Mouse (Mus musculus): ENCODE data around the gene Dnlz. TPM values are rescaled to one million over a fixed set of nuclear protein-coding genes. Genes with fewer than 3 reads are reported as not detected.

Gene Dnlz
- polyA plus RNA-seq, 1 experiment, result 37.9 TPM

DNA sequence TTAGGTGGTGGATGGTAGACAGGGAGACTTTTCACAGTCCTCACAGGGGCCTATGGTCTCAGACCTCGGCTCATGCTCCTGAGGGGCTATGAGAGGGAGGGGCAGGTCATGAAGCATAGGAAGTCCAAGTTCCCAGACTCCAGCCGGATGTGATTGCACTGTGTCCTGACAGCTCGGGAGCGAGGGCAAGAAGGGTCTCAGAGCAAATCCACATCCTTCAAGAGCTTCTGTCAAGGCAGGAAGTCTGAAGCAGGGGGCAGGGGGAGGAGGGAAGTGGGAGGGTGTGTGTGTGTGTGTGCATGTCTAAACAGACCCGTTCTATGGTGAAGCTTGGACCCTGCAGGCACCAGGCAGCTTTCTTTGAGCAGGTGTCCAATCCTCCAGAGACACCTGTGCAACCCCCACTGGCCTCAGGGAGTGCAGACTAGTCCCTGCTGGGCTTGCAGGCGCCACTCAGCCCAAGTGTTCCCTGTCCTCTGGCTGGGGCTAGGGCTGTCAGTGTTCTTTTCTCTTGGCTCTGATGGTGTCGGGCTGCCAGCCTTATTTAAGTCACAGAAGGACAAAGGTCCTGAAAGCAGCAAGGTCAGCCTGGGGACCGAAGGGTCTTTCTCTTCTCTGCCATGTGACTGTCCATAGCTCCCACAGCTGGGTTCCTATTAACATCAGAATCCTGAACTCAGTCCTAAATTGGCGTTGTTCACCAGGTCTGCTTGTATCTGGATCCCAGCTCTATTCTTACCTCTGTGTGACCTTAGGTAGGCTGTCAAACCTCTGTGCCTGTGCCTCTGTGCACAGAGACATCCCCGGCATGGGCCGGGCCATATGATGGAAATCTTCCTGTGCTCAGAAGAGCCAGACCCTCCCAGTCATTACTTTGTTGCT is 9.1 kb downstream of the Dnlz start:
- Histone ChIP-seq H3K4me1 (ENCODE audit: control insufficient read depth, insufficient read depth, low read length) (peaks cover 11% of the 10 kb centered on the region), H3K27ac (ENCODE audit: insufficient read depth, low read length) (no peak overlapping the region), H3K4me3 (ENCODE audit: insufficient read depth, low read length) (no peak overlapping the region)
- no peak for TF ChIP-seq POLR2A (IDR thresholded peaks at IDR 0.05; ENCODE audit: extremely low read depth, insufficient read depth, low read length)
- no peak for TF ChIP-seq CTCF (IDR thresholded peaks at IDR 0.05; ENCODE audit: extremely low read depth, insufficient read depth, low read length)

DNA sequence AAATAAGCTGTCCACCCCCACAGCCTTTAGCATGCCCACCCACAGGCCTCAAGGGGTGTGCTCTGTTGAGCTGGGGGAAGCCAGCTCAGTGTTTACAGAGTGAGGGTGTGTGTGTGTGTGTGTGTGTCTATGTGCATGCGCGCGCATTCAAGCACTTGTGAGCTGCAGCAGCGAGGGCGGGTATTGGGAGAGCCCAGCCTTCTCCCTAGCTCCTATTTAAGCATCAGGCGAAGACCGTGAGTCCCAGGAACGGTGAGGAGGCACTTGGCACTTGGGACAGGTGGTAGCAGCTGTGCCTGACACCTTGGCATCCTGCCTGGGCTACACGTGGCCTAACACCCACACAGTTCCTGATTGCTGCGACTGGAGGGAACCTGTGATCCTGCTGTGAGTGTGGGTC is 9.9 kb downstream of the Dnlz start:
- Histone ChIP-seq H3K4me1 (ENCODE audit: control insufficient read depth, insufficient read depth, low read length) (peaks cover 11% of the 10 kb centered on the region), H3K27ac (ENCODE audit: insufficient read depth, low read length) (peak overlapping the region; percentile 68), H3K4me3 (ENCODE audit: insufficient read depth, low read length) (no peak overlapping the region)
- TF ChIP-seq CTCF (IDR thresholded peaks at IDR 0.05; ENCODE audit: extremely low read depth, insufficient read depth, low read length) (no peak), POLR2A (IDR thresholded peaks at IDR 0.05; ENCODE audit: extremely low read depth, insufficient read depth, low read length) (0 out of 2 replicates have a peak, but pooled peaks have one; percentile 22)

DNA sequence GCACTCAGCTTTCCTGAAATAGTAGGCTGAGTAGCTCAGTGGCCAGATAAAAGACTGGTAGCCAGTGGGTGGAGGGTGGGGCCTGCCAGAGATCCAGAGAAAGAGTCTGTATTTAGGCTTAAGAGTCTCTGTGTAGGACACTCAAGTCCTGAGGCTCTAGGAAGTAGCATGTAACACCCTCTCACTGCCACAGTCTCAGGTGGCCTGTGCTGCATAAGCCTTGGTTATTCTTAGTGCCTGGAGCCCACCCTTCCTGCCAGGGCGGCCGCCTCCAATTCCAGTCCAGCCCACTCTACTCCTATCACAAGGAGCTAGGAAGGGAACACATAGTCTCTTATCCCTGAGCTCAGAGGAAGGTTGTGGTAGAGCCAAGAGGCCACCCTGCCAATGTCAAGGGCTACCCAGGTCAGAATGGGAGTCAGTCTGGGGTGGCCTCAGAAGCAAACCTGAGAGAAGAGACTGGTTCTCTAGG is 10.4 kb downstream of the Dnlz start:
- TF ChIP-seq POLR2A (IDR thresholded peaks at IDR 0.05; ENCODE audit: extremely low read depth, insufficient read depth, low read length) (no peak), CTCF (IDR thresholded peaks at IDR 0.05; ENCODE audit: extremely low read depth, insufficient read depth, low read length) (no peak)
- H3K27ac ChIP-seq (ENCODE audit: insufficient read depth, low read length), result peak overlapping the region; percentile 68
- no peak overlapping the region for H3K4me3 ChIP-seq (ENCODE audit: insufficient read depth, low read length)
- peaks cover 11% of the 10 kb centered on the region for H3K4me1 ChIP-seq (ENCODE audit: control insufficient read depth, insufficient read depth, low read length)

DNA sequence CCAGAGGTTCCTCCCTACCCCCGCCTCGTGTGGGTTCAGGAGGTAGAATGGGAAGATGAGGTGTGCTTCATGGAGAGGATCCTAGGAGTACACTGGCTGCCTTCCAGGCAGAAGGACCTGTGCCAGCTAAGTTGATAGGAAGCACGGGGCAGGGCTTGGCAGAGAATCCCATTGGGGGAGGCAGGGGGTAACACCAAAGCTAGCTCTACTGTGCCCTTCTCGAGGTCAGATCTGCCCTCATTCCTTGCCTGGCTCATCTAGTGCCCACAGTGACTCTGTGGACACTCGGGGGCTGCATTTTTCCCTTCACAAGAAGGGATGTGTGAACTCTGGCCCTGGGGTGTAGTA is 12.7 kb downstream of the Dnlz start:
- TF ChIP-seq POLR2A (IDR thresholded peaks at IDR 0.05; ENCODE audit: extremely low read depth, insufficient read depth, low read length) (no peak), CTCF (IDR thresholded peaks at IDR 0.05; ENCODE audit: extremely low read depth, insufficient read depth, low read length) (no peak)
- H3K4me1 ChIP-seq (ENCODE audit: control insufficient read depth, insufficient read depth, low read length), result peaks cover 11% of the 10 kb centered on the region
- H3K27ac ChIP-seq (ENCODE audit: insufficient read depth, low read length), result no peak overlapping the region
- no peak overlapping the region for H3K4me3 ChIP-seq (ENCODE audit: insufficient read depth, low read length)

DNA sequence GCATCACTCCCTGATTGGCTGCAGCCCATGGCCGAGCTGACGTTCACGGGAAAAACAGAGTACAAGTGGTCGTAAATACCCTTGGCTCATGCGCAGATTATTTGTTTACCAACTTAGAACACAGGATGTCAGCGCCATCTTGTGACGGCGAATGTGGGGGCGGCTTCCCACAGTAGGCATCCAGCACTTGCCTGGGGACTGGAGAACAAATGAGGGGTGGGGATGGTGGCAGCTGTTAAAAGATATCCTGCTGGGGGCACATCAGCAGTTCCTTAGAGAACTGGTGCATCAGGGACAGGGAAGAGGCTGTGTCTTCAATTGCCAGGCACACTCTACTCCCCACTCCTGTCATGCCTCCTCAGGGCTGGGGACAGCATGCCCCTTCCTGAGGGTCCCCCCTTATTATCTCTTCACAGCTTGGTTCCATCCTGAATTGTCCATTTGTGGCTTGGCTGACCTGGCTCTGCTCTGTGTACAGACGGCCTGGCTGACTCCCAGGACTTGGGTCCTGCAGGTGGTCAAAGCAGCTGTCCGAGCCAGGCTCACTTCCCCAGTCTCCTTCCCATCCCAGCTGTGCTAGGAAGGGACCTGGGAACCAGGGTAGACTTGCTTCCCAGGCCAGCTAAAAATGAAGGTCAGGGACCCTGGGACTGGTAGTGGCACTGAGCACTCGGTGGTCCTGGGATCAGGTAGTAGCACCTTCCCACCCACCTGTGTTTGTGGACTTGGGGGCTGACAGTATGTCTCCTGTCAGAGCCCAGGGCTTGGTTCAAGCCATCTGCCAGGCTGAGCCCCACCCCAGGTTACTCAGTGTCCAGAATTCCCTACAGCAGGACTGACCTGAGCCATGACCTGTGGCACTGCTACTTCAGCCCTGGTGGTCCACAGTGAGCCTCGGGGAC is 13.4 kb downstream of the Dnlz start:
- peaks cover 11% of the 10 kb centered on the region for H3K4me1 ChIP-seq (ENCODE audit: control insufficient read depth, insufficient read depth, low read length)
- no peak overlapping the region for H3K27ac ChIP-seq (ENCODE audit: insufficient read depth, low read length)
- H3K4me3 ChIP-seq (ENCODE audit: insufficient read depth, low read length), result no peak overlapping the region
- TF ChIP-seq POLR2A (IDR thresholded peaks at IDR 0.05; ENCODE audit: extremely low read depth, insufficient read depth, low read length) (no peak), CTCF (IDR thresholded peaks at IDR 0.05; ENCODE audit: extremely low read depth, insufficient read depth, low read length) (no peak)

DNA sequence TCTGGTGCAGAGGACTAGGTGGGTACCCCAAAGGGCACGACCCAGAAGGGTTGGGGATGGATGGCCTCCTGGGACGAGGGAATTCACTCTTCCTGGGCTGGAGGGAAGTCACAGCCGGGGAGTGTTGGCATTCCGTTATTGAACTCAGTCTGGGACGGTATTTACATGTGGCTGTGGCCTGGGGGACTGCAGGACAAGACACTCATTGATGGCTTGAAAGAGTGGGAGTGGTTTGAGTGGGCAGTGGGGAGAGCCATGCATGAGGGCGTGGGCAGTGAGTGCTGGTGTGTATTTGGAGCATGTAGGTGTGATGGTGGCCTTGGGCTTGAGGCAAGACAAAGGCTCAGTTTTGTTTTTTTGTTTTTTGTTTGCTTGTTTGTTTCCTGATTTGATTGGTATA is 21.2 kb downstream of the Dnlz start:
- H3K4me3 ChIP-seq (ENCODE audit: insufficient read depth, low read length), result no peak overlapping the region
- H3K27ac ChIP-seq (ENCODE audit: insufficient read depth, low read length), result peak overlapping the region; percentile 49; the same call in 1 of the 2 replicates
- TF ChIP-seq POLR2A (IDR thresholded peaks at IDR 0.05; ENCODE audit: extremely low read depth, insufficient read depth, low read length), result no peak
- TF ChIP-seq CTCF (IDR thresholded peaks at IDR 0.05; ENCODE audit: extremely low read depth, insufficient read depth, low read length), result no peak

DNA sequence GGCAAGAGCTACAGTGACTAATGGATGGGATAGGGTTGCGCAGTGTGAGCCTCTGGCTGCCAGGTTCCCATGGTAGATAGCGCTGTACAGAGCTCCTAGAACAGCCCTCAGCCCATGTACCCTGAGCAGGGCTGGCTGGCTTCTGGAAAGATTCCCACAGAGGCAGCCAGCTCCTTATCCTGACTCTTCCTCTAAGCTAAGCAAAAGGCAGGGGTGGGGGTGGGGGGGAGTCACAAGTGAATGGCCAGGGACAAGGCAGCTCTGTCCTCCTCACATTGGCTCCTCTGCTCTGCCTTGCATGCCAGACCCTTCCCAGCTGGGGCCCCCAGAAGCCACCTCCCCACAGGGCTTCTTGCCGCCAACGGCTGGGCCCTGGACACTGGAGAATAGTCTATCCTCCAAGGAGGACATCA is 21.8 kb downstream of the Dnlz start:
- TF ChIP-seq POLR2A (IDR thresholded peaks at IDR 0.05; ENCODE audit: extremely low read depth, insufficient read depth, low read length) (no peak), CTCF (IDR thresholded peaks at IDR 0.05; ENCODE audit: extremely low read depth, insufficient read depth, low read length) (no peak)
- peaks cover under 1% of the 10 kb centered on the region; the same call in 1 of the 2 replicates for H3K4me1 ChIP-seq (ENCODE audit: control insufficient read depth, insufficient read depth, low read length)
- H3K4me3 ChIP-seq (ENCODE audit: insufficient read depth, low read length), result no peak overlapping the region
- peak overlapping the region; percentile 86 for H3K27ac ChIP-seq (ENCODE audit: insufficient read depth, low read length)

More for the DNA sequence above, 21.2 kb downstream of the Dnlz start:
- no peaks in the 10 kb centered on the region for H3K4me1 ChIP-seq (ENCODE audit: control insufficient read depth, insufficient read depth, low read length)

DNA sequence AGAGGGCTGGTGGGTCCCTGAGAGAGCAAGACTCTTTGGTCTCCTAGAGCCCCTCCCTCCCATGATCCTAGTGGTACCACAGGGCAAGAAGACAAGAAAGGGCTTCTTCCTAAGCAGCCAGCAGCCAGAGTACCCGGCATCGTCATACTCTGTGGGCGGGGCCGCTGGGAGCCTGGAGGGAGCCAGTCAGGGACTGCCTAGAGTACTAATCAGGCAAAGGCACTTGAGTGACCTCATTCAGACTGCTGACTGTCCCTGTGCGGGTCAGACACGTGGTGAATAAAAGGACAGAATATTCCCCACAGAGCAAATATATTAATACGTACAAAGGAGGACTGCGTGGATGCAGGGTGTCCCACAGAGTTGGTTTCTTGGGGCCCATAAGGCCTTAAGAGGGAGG is 22.5 kb downstream of the Dnlz start:
- Histone ChIP-seq H3K4me3 (ENCODE audit: insufficient read depth, low read length) (no peak overlapping the region), H3K4me1 (ENCODE audit: control insufficient read depth, insufficient read depth, low read length) (peaks cover 2% of the 10 kb centered on the region; the same call in 1 of the 2 replicates), H3K27ac (ENCODE audit: insufficient read depth, low read length) (peak overlapping the region; percentile 86)
- no peak for TF ChIP-seq CTCF (IDR thresholded peaks at IDR 0.05; ENCODE audit: extremely low read depth, insufficient read depth, low read length)
- TF ChIP-seq POLR2A (IDR thresholded peaks at IDR 0.05; ENCODE audit: extremely low read depth, insufficient read depth, low read length), result no peak

DNA sequence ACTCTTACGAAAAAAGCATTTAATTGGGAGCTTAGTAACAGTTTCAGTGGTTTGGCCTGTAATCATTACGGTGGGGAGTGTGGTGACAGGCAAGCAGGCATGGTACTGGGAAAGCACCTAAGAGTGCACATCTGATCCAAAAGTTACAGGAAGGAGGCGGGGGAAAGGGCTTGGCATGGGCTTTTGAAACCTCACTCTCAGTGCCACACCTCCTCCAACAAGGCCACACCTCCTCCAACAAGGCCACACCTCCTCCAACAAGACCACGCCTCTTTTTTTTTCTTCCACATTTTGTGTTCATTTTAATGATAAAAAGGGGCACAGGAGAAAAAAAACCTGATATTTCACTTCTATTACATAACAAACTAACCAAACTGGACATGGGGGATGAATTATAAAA is 24.1 kb downstream of the Dnlz start:
- no peak for TF ChIP-seq POLR2A (IDR thresholded peaks at IDR 0.05; ENCODE audit: extremely low read depth, insufficient read depth, low read length)
- no peak for TF ChIP-seq CTCF (IDR thresholded peaks at IDR 0.05; ENCODE audit: extremely low read depth, insufficient read depth, low read length)

More for the DNA sequence above, 24.1 kb downstream of the Dnlz start:
- Histone ChIP-seq H3K4me1 (ENCODE audit: control insufficient read depth, insufficient read depth, low read length) (peaks cover 2% of the 10 kb centered on the region; the same call in 1 of the 2 replicates), H3K4me3 (ENCODE audit: insufficient read depth, low read length) (no peak overlapping the region), H3K27ac (ENCODE audit: insufficient read depth, low read length) (no peak overlapping the region)

All from cortical plate, adult 2 months (tissue).